Mouse (Mus musculus) heart, embryonic 16.5 days (tissue): ENCODE measurements around the gene Ispd. TPM values are rescaled to one million over a fixed set of nuclear protein-coding genes. Genes with fewer than 3 reads are reported as not detected.

Experiments
- ATAC-seq: fragments of 200-750 bp; cut with Nextera tagmentation; replicated peaks from 2 replicates; pipeline ENCODE4 v1.8.0; 2017; ENCODE audit warnings: moderate number of reproducible peaks; ENCODE audit not compliant: insufficient read depth, low FRiP score; ENCODE audit errors: extremely low read depth
- H3K27ac ChIP-seq: fragments of 300-500 bp; sonication (generic); 2 replicates; pipeline ENCODE4 v1.5.1; 2014; ENCODE audit warnings: mild to moderate bottlenecking, low read length, control low read depth, moderate library complexity
- H3K27me3 ChIP-seq: fragments of 300-500 bp; sonication (generic); 2 replicates; pipeline ENCODE4 v1.6.1; 2014; ENCODE audit warnings: low read length, mixed read lengths; ENCODE audit not compliant: control insufficient read depth, insufficient read depth
- H3K36me3 ChIP-seq: fragments of 300-500 bp; sonication (generic); 2 replicates; pipeline ENCODE4 v1.6.1; 2014; ENCODE audit not compliant: control insufficient read depth, insufficient read depth
- H3K4me1 ChIP-seq: fragments of 300-500 bp; sonication (generic); 2 replicates; pipeline ENCODE4 v1.6.1; 2014; ENCODE audit warnings: low read length, mixed read lengths; ENCODE audit not compliant: control insufficient read depth, insufficient read depth
- H3K4me2 ChIP-seq: fragments of 300-500 bp; sonication (generic); 2 replicates; pipeline ENCODE4 v1.6.1; 2014; ENCODE audit warnings: low read depth, mild to moderate bottlenecking, control low read depth, low read length
- H3K4me3 ChIP-seq: fragments of 300-500 bp; sonication (generic); 2 replicates; pipeline ENCODE4 v1.5.1; 2014; ENCODE audit warnings: mild to moderate bottlenecking, control low read depth, low read length
- H3K9ac ChIP-seq: fragments of 300-500 bp; sonication (generic); 2 replicates; pipeline ENCODE4 v1.6.1; 2014; ENCODE audit warnings: low read length, control low read depth
- H3K9me3 ChIP-seq: fragments of 300-500 bp; sonication (generic); replicated peaks from 2 replicates; pipeline ENCODE4 v1.6.1; 2016; ENCODE audit warnings: low read length; ENCODE audit not compliant: control insufficient read depth
- WGBS: fragments of 180-500 bp; shearing (Covaris S2); extraction: QIAGEN DNeasy Blood & Tissue Kit; methylation state at CpG from one replicate; pipeline ENCODE4 v1.1.7; 2014; 5-methylcytosine and 5-hydroxymethylcytosine counted together
- polyA plus RNA-seq: library from polyadenylated mRNA; unstranded; fragments of >200 nt; fragmentation: Nextera tagmentation; extraction: Ambion mirVana; gene quantifications from 2 replicates; pipeline ENCODE4 v1.2.1, GENCODE M21; 2015

Gene Ispd
- polyA plus RNA-seq, 1 experiment from 2014 or later = 9.8 TPM

DNA sequence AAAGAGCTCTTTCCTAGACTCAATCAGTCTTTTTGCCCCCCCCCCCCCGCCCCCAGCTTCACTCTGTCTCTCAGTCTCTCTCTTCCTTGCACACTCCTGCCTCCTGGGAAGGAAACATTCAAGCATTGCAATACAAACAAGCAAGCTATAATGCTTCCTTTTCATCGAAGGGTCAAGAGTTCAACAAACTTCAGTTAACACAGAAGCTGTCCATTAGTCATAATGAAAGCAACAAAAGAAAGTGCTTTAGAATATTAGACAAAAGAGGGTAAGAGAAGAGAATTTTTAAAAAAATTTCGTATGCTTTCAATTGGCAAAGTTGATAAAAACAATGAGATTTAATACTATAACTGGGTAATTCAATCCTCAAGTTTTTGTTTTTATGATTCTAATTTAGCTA, 996 bp upstream of the Ispd start:
- no peaks in the 10 kb centered on the region for H3K9me3 ChIP-seq
- H3K27ac ChIP-seq = no peak overlapping the region
- no peak overlapping the region for H3K4me2 ChIP-seq
- peaks cover 9% of the 10 kb centered on the region for H3K4me1 ChIP-seq
- H3K27me3 ChIP-seq = no peaks in the 10 kb centered on the region
- H3K36me3 ChIP-seq = no peaks in the 10 kb centered on the region
- no peak overlapping the region for H3K4me3 ChIP-seq
- no peak overlapping the region for H3K9ac ChIP-seq
- 68% methylated on average over 3 of the region's 3 CpGs for WGBS
- no peak for ATAC-seq

- Histone ChIP-seq H3K36me3 (no peaks in the 10 kb centered on the region), H3K9me3 (no peaks in the 10 kb centered on the region), H3K27ac (no peak overlapping the region; the same call in 1 of the 2 replicates)
Observed at GRCm38 (mm10) chr12:36380806-36381205, 444 bp upstream of the Ispd start.

GRCm38 (mm10) chr12:36385386-36385785, 4.1 kb downstream of the Ispd start:
- Histone ChIP-seq H3K36me3 (no peaks in the 10 kb centered on the region), H3K4me3 (no peak overlapping the region), H3K27me3 (no peaks in the 10 kb centered on the region), H3K9ac (no peak overlapping the region), H3K9me3 (no peaks in the 10 kb centered on the region), H3K4me1 (peaks cover 9% of the 10 kb centered on the region), H3K4me2 (no peak overlapping the region), H3K27ac (no peak overlapping the region)
- 65% methylated on average over 6 of the region's 6 CpGs for WGBS
- no peak for ATAC-seq

More at GRCm38 (mm10) chr12:36380806-36381205, 444 bp upstream of the Ispd start:
- no peak for ATAC-seq
- WGBS = 71% methylated on average over 5 of the region's 5 CpGs
- Histone ChIP-seq H3K9ac (peak overlapping the region; percentile 98), H3K4me3 (peak overlapping the region; percentile 80), H3K27me3 (no peaks in the 10 kb centered on the region), H3K4me1 (peaks cover 9% of the 10 kb centered on the region), H3K4me2 (peak overlapping the region; percentile 86)

DNA sequence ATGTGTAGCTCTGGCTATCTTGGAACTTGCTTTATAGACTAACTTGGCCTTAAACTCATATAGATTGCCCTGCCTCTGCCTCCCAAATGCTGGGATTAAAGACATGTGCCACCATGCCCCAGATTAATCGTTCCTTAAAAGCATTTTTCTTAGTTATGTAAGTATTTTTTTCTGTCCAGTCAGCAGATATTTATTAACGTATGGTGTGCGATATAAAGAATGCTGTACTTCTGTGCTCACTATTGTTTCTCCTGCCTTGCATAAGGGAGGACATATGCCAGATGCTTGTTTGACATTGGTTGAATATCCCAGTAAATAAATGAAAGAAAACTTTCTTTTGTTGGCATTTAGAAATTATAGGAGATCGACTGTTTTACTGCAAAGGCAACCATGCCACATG, 5.7 kb downstream of the Ispd start:
- no peak overlapping the region for H3K4me3 ChIP-seq
- H3K36me3 ChIP-seq = peaks cover 4% of the 10 kb centered on the region; the same call in 1 of the 2 replicates
- no peak overlapping the region for H3K4me2 ChIP-seq
- no peak overlapping the region for H3K9ac ChIP-seq
- no peaks in the 10 kb centered on the region for H3K27me3 ChIP-seq
- H3K27ac ChIP-seq = no peak overlapping the region
- 0 out of 2 replicates have a peak, but pooled peaks cover 3% of the 10 kb centered on the region for H3K4me1 ChIP-seq
- no peak for ATAC-seq
- no peaks in the 10 kb centered on the region; the same call in 1 of the 2 replicates for H3K9me3 ChIP-seq
- WGBS = 84% methylated on average over 4 of the region's 4 CpGs

GRCm38 (mm10) chr12:36395115-36395514, 13.9 kb downstream of the Ispd start:
- WGBS = 61% methylated on average over 2 of the region's 2 CpGs
- Histone ChIP-seq H3K36me3 (peaks cover 5% of the 10 kb centered on the region; the same call in 1 of the 2 replicates), H3K4me3 (no peak overlapping the region), H3K27me3 (no peaks in the 10 kb centered on the region), H3K4me1 (peaks cover 3% of the 10 kb centered on the region; the same call in 1 of the 2 replicates), H3K27ac (peak overlapping the region; percentile 23; the same call in 1 of the 2 replicates), H3K9me3 (peaks cover 10% of the 10 kb centered on the region), H3K9ac (no peak overlapping the region), H3K4me2 (no peak overlapping the region)
- no peak for ATAC-seq

DNA sequence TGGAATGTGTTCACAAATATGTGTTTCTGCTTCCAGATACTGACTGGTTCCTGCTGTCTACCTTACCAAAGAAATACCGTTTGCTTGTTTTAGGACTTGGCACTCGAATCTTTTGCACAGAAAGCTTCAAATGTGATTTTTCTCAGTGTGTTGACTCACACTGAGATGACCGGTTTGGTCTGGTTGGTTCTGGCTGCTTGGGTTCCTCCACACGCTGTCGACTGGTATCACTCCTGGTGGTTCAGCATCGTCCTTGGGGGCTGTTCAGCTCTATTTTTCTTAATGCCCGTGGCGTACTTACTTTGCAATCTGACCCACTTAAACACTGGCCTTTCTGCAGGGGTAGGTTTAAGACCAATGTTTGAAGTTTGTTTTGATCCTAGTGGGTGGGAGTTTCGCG, 42.4 kb downstream of the Ispd start:
- Histone ChIP-seq H3K9me3 (no peaks in the 10 kb centered on the region; the same call in 1 of the 2 replicates), H3K4me3 (no peak overlapping the region), H3K36me3 (no peaks in the 10 kb centered on the region), H3K4me2 (no peak overlapping the region), H3K9ac (no peak overlapping the region), H3K27me3 (no peaks in the 10 kb centered on the region), H3K4me1 (no peaks in the 10 kb centered on the region), H3K27ac (no peak overlapping the region)
- 75% methylated on average over 10 of the region's 10 CpGs for WGBS
- no peak for ATAC-seq

DNA sequence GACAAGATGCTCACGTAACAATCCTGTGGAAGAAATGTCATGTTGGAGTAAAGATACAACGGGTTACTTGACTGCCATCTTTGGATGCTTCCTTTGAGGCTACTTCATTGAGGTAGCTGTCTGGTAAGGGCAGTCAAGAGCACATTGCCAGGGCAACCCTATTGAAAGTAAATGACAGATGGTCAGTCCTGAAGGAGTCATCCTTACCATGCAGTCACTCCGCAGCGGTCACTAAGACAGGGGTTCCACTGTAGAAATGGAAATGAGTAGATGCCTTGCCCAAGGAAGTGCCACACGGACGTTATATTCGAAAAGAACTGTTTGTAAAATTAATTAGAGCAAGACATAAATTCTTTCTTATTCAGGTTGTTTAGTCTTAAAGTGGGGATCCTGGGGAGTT, 44.0 kb downstream of the Ispd start:
- H3K4me3 ChIP-seq = no peak overlapping the region
- H3K9me3 ChIP-seq = no peaks in the 10 kb centered on the region; the same call in 1 of the 2 replicates
- H3K4me2 ChIP-seq = no peak overlapping the region
- H3K27me3 ChIP-seq = no peaks in the 10 kb centered on the region
- H3K27ac ChIP-seq = no peak overlapping the region
- WGBS = 89% methylated on average over 7 of the region's 7 CpGs
- no peaks in the 10 kb centered on the region for H3K4me1 ChIP-seq
- ATAC-seq = no peak
- no peaks in the 10 kb centered on the region for H3K36me3 ChIP-seq
- H3K9ac ChIP-seq = no peak overlapping the region

- Histone ChIP-seq H3K9ac (no peak overlapping the region), H3K36me3 (no peaks in the 10 kb centered on the region), H3K4me3 (no peak overlapping the region), H3K27ac (no peak overlapping the region), H3K4me2 (no peak overlapping the region), H3K27me3 (no peaks in the 10 kb centered on the region), H3K4me1 (no peaks in the 10 kb centered on the region), H3K9me3 (no peaks in the 10 kb centered on the region)
- 74% methylated on average over 15 of the region's 15 CpGs for WGBS
- ATAC-seq = no peak
Observed at GRCm38 (mm10) chr12:36426163-36427045, 45.2 kb downstream of the Ispd start.

DNA sequence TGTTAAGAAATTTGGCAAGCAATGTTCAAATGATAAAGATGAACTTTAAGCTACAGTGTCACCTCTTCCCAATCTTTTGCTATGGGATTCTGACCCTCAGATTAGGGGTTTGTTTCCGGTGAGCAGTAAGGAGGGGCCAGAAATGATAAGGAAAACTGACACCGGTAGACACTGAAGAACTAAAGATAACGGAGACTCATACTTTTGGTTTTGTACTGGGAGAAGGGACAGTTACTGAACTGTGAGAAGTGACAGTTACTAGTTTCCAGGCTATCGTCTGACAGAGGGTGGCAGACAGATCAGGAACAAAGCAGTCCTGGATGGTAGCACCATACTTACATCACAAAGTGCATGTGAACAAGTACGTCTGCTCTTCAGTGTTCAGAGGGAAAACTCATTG, 55.7 kb downstream of the Ispd start:
- Histone ChIP-seq H3K4me1 (no peaks in the 10 kb centered on the region; the same call in 1 of the 2 replicates), H3K9ac (no peak overlapping the region), H3K4me2 (peak overlapping the region; percentile 33), H3K36me3 (no peaks in the 10 kb centered on the region), H3K27me3 (no peaks in the 10 kb centered on the region), H3K27ac (no peak overlapping the region), H3K4me3 (no peak overlapping the region), H3K9me3 (no peaks in the 10 kb centered on the region)
- ATAC-seq = no peak
- WGBS = 18% methylated on average over 5 of the region's 5 CpGs
